Mouse (Mus musculus) heart, embryonic 12.5 days (tissue): ENCODE measurements around the gene Slamf1. TPM values are rescaled to one million over a fixed set of nuclear protein-coding genes. Genes with fewer than 3 reads are reported as not detected.

Source experiments
- ATAC-seq: fragments of 200-750 bp; cut with Nextera tagmentation; 2 replicates; pipeline ENCODE4 v1.8.0; 2017; ENCODE audit warnings: moderate TSS enrichment, moderate library complexity; ENCODE audit not compliant: insufficient number of reproducible peaks, low FRiP score
- H3K27ac ChIP-seq: fragments of 300-500 bp; sonication (generic); 2 replicates; pipeline ENCODE4 v1.5.1; 2016; ENCODE audit warnings: mild to moderate bottlenecking, moderate library complexity; ENCODE audit not compliant: poor library complexity, severe bottlenecking
- H3K27me3 ChIP-seq: fragments of 300-500 bp; sonication (generic); replicated peaks from 2 replicates; pipeline ENCODE4 v1.6.1; 2016; ENCODE audit warnings: mild to moderate bottlenecking, moderate library complexity
- H3K36me3 ChIP-seq: fragments of 300-500 bp; sonication (generic); 2 replicates; pipeline ENCODE4 v1.6.1; 2016; ENCODE audit warnings: mild to moderate bottlenecking, moderate library complexity
- H3K4me1 ChIP-seq: fragments of 300-500 bp; sonication (generic); replicated peaks from 2 replicates; pipeline ENCODE4 v1.6.1; 2016; ENCODE audit warnings: mild to moderate bottlenecking
- H3K4me2 ChIP-seq: fragments of 300-500 bp; sonication (generic); 2 replicates; pipeline ENCODE4 v1.6.1; 2016; ENCODE audit warnings: mild to moderate bottlenecking, moderate library complexity
- H3K4me3 ChIP-seq: fragments of 300-500 bp; sonication (generic); 2 replicates; pipeline ENCODE4 v1.5.1; 2016; ENCODE audit warnings: mild to moderate bottlenecking
- H3K9ac ChIP-seq: fragments of 300-500 bp; sonication (generic); 2 replicates; pipeline ENCODE4 v1.6.1; 2016; ENCODE audit warnings: mild to moderate bottlenecking, moderate library complexity
- H3K9me3 ChIP-seq: fragments of 300-500 bp; sonication (generic); replicated peaks from 2 replicates; pipeline ENCODE4 v1.6.1; 2016; ENCODE audit warnings: mild to moderate bottlenecking, moderate library complexity
- WGBS: fragments of 180-500 bp; shearing (Covaris S2); methylation state at CpG from one replicate; pipeline ENCODE4 v1.1.7; 2016; 5-methylcytosine and 5-hydroxymethylcytosine counted together
- polyA plus RNA-seq: library from polyadenylated mRNA; unstranded; fragments of >200 nt; fragmentation: Nextera tagmentation; extraction: Ambion mirVana; gene quantifications from 2 replicates; pipeline ENCODE4 v1.2.1, GENCODE M21; 2016

The Slamf1 gene
- polyA plus RNA-seq, 1 experiment from 2014 or later: 0.28 TPM

DNA sequence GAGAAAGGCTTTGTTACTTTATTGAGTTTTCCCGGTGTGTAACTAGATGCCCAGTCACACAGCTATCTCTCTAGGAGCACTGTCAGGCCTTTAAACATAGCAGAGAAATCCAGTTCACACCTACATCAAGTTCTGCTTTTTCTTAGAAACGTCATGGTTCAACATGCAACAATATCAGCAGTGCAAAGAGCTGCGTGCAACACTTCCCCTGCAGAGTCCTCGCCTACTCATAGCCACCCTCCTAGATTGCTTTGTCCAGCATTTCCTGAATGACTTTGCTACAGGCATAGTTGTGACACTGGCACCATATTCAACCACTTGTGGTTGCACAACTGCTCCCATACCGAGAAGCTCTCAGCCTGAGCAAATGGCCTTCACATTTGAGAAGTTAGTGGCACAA, 82.5 kb downstream of the Slamf1 start:
- H3K27me3 ChIP-seq: no peaks in the 10 kb centered on the region
- no peaks in the 10 kb centered on the region for H3K4me1 ChIP-seq
- no peaks in the 10 kb centered on the region for H3K36me3 ChIP-seq
- WGBS: 76% methylated on average over 5 of the region's 5 CpGs
- H3K27ac ChIP-seq: no peak overlapping the region
- no peaks in the 10 kb centered on the region for H3K9me3 ChIP-seq
- H3K4me2 ChIP-seq: no peak overlapping the region
- H3K4me3 ChIP-seq: no peak overlapping the region
- ATAC-seq: no peak
- H3K9ac ChIP-seq: no peak overlapping the region

Other genes with a start within 250 kb of the Slamf1 start
- gene Itln1, start 231.8 kb upstream of the Slamf1 start, polyA plus RNA-seq: not detected in 2 replicates
- gene Cd244a, start 207.9 kb upstream of the Slamf1 start, polyA plus RNA-seq: not detected in 2 replicates
- 0.10 TPM in 1 of 2 replicates, not detected in the other for gene Ly9, start 159.7 kb upstream of the Slamf1 start, polyA plus RNA-seq
- not detected in 2 replicates for gene Slamf7, start 114.1 kb upstream of the Slamf1 start, polyA plus RNA-seq
- 0.69 and 0.86 TPM in 2 replicates for gene Cd48, start 85.1 kb upstream of the Slamf1 start, polyA plus RNA-seq
- gene Cd84, start 72.6 kb downstream of the Slamf1 start, polyA plus RNA-seq: 0.98 and 1.7 TPM in 2 replicates
- gene Gm10521, start 128.5 kb downstream of the Slamf1 start, polyA plus RNA-seq: not detected in 2 replicates
- not detected in 2 replicates for gene Slamf6, start 150.4 kb downstream of the Slamf1 start, polyA plus RNA-seq